Mouse (Mus musculus): Measurements from ENCODE around the gene Dclk3.

GRCm38 (mm10) chr9:111441151-111441550 is 2.3 kb downstream of the Dclk3 start:
- TF ChIP-seq CTCF (IDR thresholded peaks at IDR 0.05; ENCODE audit: insufficient read depth, low read depth, low read length) (no peak), POLR2A (IDR thresholded peaks at IDR 0.05; ENCODE audit: insufficient read depth, low read depth, low read length) (no peak)
